Mouse (Mus musculus) T-helper 1 cell (primary cell): ENCODE measurements around the gene Psg21.
"Not testable (repeated sequence)": the region's sequence is repeated elsewhere in the genome, so short reads cannot be mapped to it uniquely, and the experiment has no call there.

ENCODE experiments used
- in situ Hi-C: fragments of 300-600 bp; cut with MboI, MseI; formaldehyde crosslinking; loops from one replicate; pipeline ENCODE4 v1.15.1; 2025; ENCODE audit warnings: high pct_unique_total_duplicates

The Psg21 gene

DNA sequence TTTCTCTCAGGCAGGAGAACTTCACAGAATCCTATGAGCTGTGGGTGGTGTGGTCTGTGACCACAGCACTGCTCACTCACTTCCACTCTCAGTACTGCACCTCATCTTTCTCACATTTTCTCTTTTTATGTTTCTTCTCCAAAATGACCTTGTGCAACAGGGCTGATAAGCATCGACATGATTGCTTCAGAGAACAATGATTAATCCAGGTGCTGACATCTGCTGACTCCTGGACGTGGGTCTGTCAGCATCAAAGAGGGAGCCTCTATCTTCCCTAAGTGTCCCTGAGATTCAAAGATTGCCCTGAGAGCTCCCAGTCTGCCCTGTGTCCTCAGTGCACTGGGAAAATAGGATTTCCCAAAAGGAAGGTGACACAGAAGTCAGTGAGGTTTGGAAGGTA is at the start of gene Psg21:
Gene Psg21, minus strand, starts transcription at position 101 of the 400 bp plus-strand sequence.
- in situ Hi-C loops: not testable (repeated sequence)

DNA sequence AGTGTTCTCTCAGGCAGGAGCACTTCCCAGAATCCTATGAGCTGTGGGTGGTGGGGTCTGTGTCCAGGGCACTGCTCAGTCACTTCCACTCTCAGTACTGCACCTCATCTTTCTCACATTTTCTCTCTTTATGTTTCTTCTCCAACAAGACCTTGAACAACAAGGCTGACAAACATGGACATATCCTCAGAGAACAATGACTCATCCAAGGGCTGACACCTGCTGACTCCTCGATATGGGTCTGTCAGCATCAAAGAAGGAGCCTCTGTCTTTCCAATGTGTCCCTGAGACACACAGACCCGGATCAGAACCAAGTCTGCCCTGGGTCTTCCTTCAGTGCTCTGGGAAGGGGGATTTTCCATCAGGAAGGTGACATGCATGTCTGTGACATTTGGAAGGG is 29.6 kb upstream of the Psg21 start, which contains the start of gene Psg20:
Gene Psg20, minus strand, starts transcription at position 101 of the 400 bp plus-strand sequence.
- in situ Hi-C loops: no loop called here

DNA sequence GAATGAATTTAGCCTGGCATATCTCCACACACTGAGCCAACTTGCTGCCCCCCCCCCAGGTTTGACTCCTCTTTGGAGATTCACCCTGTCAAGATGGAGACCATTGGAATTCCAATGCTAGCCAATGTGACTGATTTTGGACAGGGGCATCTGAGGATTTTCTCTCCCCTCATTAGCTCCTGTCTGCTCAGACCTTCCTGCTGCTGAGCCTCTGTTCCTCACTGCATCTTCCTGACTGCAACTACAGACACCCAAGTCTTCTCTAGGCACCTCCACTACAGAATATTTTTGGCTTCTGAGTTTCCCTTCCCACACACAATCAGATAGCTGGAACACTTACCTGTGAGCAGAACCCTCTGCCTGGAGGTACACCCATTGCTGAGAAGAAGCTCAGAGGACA is 29.1 kb upstream of the Psg21 start:
- in situ Hi-C loops: no loop called here

DNA sequence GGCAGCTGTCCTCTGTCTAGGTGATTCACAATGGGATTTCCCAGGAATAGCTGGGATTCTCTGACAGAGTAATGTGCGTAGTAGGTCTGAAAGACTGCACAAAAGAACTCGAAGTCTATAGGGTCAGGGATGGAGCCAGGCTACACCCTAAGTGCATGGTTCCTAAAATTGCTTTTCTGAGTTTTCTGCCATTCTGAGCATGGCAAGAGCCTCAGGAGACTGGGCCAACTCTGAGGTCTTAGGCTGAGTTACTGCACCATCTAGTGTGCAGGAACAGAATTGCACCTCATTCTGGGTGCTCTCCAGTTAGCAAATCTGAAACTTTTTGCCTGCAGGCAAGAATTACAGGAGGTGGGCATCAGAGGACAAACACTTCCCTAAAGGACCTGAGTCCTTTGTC is 23.2 kb upstream of the Psg21 start:
- in situ Hi-C loops: no loop called here

- in situ Hi-C loops: not testable (repeated sequence)
Measured at GRCm38 (mm10) chr7:18626921-18627320, 29.6 kb downstream of the Psg21 start.

DNA sequence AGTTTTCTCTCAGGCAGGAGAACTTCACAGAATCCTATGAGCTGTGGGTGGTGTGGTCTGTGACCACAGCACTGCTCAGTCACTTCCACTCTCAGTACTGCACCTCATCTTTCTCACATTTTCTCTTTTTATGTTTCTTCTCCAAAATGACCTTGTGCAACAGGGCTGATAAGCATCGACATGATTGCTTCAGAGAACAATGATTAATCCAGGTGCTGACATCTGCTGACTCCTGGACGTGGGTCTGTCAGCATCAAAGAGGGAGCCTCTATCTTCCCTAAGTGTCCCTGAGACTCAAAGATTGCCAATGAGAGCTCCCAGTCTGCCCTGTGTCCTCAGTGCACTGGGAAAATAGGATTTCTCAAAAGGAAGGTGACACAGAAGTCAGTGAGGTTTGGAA is 40.1 kb downstream of the Psg21 start, which contains the start of gene Psg23:
Gene Psg23, minus strand, starts transcription at position 101 of the 400 bp plus-strand sequence.
- in situ Hi-C loops: not testable (repeated sequence)
